ENCODE assay signal across 8 mouse cellular contexts in the genomic region with DNA sequence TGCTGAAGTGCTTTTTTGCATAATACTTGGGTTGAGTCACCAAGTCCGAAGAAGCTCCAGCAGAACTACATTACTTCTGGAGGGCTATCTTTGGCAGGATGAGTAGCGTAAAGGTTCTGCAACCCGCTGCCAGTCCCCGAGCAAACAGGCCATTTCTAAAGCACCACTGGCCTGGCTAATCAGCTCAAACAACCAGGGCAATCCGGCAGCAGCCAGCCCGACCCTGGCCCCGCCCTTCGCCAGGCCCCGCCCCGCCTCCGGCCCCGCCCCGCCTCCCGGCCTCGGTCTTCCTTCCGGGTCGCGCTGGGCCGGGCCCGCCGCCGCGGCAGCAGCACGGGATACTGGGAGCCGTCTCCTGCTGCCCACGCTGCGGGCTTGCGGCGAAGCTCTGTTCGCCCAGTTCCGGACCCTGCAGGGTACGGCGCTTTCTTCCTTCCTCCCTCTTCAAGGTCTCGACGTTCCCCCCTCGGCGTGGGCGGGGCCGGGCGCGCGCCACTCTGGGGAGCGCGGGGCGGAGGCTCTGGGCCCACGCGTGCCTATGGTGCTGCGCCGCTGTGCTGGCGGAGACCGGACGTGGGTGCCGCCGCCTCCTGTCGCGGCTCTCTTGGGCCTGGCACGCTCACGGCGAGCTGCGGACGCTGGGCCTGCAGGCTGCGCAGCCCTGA. TPM values are rescaled to one million over a fixed set of nuclear protein-coding genes. Genes with fewer than 3 reads are reported as not detected.
DNase-seq lines count a peak whose midpoint lies in the region; ATAC-seq and TF ChIP-seq lines count a peak whose summit lies in the region.

A gene (plus strand): TSS at position 278 of the 665 bp plus-strand sequence.

- H3K27me3 ChIP-seq in hindbrain, postnatal 0 days (ENCODE audit: insufficient read depth, low read length): no peaks in the 10 kb centered on the region

- H3K9me3 ChIP-seq in hindbrain, postnatal 0 days (ENCODE audit: low read length): no peaks in the 10 kb centered on the region

- TF ChIP-seq CTCF in gastrocnemius, adult 2 months (IDR thresholded peaks at IDR 0.05): 0 out of 2 replicates have a peak, but pooled peaks have one; percentile 2
- TF ChIP-seq CTCF in hindbrain, postnatal 0 days (IDR thresholded peaks at IDR 0.05; ENCODE audit: low read depth): no peak
- TF ChIP-seq CTCF in left cerebral cortex, adult 2 months (IDR thresholded peaks at IDR 0.05): no peak

- peak; percentile 43 for DNase-seq in WW6 (ENCODE audit: low read depth, low spot score)
- DNase-seq in cerebellum, postnatal 4 days (ENCODE audit: low spot score in 2 of 2): peak; percentile 45 to 80
- DNase-seq in gastrocnemius, adult 2 months: peak; percentile 91
- peak; percentile 84 for DNase-seq in hindbrain, postnatal 0 days (ENCODE audit: low spot score)
- peak; percentile 81 to 82 for DNase-seq in left cerebral cortex, adult 2 months (ENCODE audit: extremely low spot score in 1 of 2, low spot score in 2 of 2)
- peak; percentile 82 to 86 for DNase-seq in right cerebral cortex, adult 2 months (ENCODE audit: low spot score in 2 of 2)
- DNase-seq in urinary bladder, postnatal 14 days (ENCODE audit: low spot score): peak; percentile 81

- peak within 1 kb of the TSS; percentile 97 for H3K27ac ChIP-seq in gastrocnemius, adult 2 months
- peak within 1 kb of the TSS; percentile 92 for H3K27ac ChIP-seq in hindbrain, postnatal 0 days
- peak within 1 kb of the TSS; percentile 99 for H3K27ac ChIP-seq in left cerebral cortex, adult 2 months

- WGBS in hindbrain, postnatal 0 days: under 1% methylated on average over 35 of the region's 62 CpGs

- peak within 1 kb of the TSS; percentile 82 for H3K4me3 ChIP-seq in gastrocnemius, adult 2 months
- H3K4me3 ChIP-seq in hindbrain, postnatal 0 days (ENCODE audit: low read length): peak within 1 kb of the TSS; percentile 72
- H3K4me3 ChIP-seq in left cerebral cortex, adult 2 months: peak within 1 kb of the TSS; percentile 72

- H3K36me3 ChIP-seq in hindbrain, postnatal 0 days (ENCODE audit: insufficient read depth, low read length): no peaks in the 10 kb centered on the region

- intact Hi-C loops in gastrocnemius, adult 2 months (cut with DNase I): no loop called here
- intact Hi-C loops in left cerebral cortex, adult 2 months (cut with DNase I): loop anchor here (1.0 to 10.0 kb wide), 3 partner anchors 120 to 343 kb away; no protein-coding TSS in a partner anchor

- H3K4me1 ChIP-seq in hindbrain, postnatal 0 days (ENCODE audit: insufficient read depth, low read length): peaks cover 9% of the 10 kb centered on the region; the same call in 1 of the 2 replicates

- peak within 1 kb of the TSS; percentile 83 for H3K9ac ChIP-seq in hindbrain, postnatal 0 days (replicated peaks; ENCODE audit: low read length)

- ATAC-seq in hindbrain, postnatal 0 days: peak; percentile 97
- ATAC-seq in megakaryocyte, adult 5-6 weeks (ENCODE audit: poor library complexity, severe bottlenecking): peak; percentile 90

- peak within 1 kb of the TSS; percentile 71 for H3K4me2 ChIP-seq in hindbrain, postnatal 0 days (ENCODE audit: low read depth, low read length)

RNA-seq across cellular contexts. Expression of the gene that starts here (rescaled TPM):
- 10 to 100 TPM; 12.1 to 24.5 TPM for total RNA-seq in gastrocnemius, adult 2 months (2021)
- 29.3 and 39.2 TPM in 2 replicates for total RNA-seq in hindbrain, postnatal 0 days (2014; rRNA removed)
- polyA plus RNA-seq in hindbrain, postnatal 0 days (2015; fragmentation: Nextera tagmentation; extraction: Ambion mirVana): 16.3 and 18.9 TPM in 2 replicates
- 10 to 100 TPM; 15.2 to 17.6 TPM for total RNA-seq in left cerebral cortex, adult 2 months (2021)
- total RNA-seq in megakaryocyte, adult 5-6 weeks (2015): 12.8 and 15.0 TPM in 2 replicates
- 6.9 and 8.2 TPM in 2 replicates for total RNA-seq in megakaryocyte, adult 5-6 weeks (2017)

Comparison
In these comparisons a context has a peak if more than half of its experiments do, and no peak if none do; other contexts are left out.
1. Peak in every context shown above with its lines: DNase-seq, ATAC-seq, H3K4me3 ChIP-seq and H3K27ac ChIP-seq.